Mouse (Mus musculus): ENCODE measurements around the gene Rnf220.
A peak's percentile ranks its signal among the peaks of the same experiment; 100 is the strongest.

DNA sequence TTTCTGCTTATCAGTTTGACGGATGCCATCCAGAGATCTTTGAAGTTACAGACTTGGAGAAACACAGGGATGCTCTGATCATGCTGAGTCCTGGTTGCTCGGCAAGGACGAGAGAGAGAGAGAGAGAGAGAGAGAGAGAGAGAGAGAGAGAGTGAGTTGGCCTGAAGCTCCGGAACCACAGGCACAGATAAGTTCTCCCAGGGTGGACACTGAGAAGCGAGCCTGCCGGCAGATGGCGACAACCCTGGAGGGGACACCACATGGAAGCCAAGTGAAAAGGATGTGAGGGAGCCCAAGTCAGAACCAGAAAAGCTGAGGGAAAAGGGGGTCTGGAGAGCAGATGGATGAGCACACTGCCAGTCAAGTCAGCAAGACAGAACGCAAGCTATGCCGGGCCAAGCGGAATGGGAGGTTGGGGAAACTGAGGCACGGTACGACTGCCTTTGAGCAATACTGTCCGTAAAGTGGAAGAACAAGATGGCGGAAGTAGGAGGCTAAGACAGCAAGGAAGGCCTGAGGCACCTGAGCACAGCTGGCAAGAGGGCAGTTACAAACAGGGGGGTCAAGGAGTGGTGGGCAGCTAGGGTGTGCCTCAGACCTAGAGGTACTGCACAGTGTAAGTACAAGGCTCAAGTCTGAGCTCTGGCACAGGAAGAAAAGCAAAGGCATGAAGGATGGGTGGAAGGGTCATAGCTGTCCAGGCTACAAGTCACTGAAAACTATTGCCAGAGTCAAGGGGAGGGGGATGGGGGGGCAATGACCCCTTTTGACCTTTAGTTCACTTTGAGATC, 107.4 kb downstream of the Rnf220 start:
- TF ChIP-seq CTCF (conservative IDR thresholded peaks at IDR 0.05; ENCODE audit: low read length), result 0 out of 2 replicates have a peak, but pooled peaks have one; percentile 6
- no peak for TF ChIP-seq POU5F1 (IDR thresholded peaks at IDR 0.05; ENCODE audit: borderline replicate concordance, low read length)
- no peak for TF ChIP-seq NANOG (IDR thresholded peaks at IDR 0.05; ENCODE audit: borderline replicate concordance, low read length)
